Mouse (Mus musculus) macrophage (primary cell): ENCODE measurements around the gene Dgkh. TPM values are rescaled to one million over a fixed set of nuclear protein-coding genes. Genes with fewer than 3 reads are reported as not detected.

Experiments used
- H3K27ac ChIP-seq: fragments of 350-480 bp; formaldehyde crosslinking; 2 replicates; pipeline ENCODE4 v1.9.0; 2021
- H3K36me3 ChIP-seq: fragments of 350-480 bp; formaldehyde crosslinking; 2 replicates; pipeline ENCODE4 v1.9.0; 2021; ENCODE audit errors: inconsistent target
- H3K4me3 ChIP-seq: fragments of 350-480 bp; formaldehyde crosslinking; 2 replicates; pipeline ENCODE4 v1.9.0; 2021; ENCODE audit errors: inconsistent target
- H3K79me2 ChIP-seq: fragments of 350-480 bp; formaldehyde crosslinking; 2 replicates; pipeline ENCODE4 v1.9.0; 2021; ENCODE audit errors: inconsistent target
- WGBS: methylation state at CpG from one replicate; pipeline ENCODE4 v1.1.7; 2026; ENCODE audit warnings: inconsistent platforms; ENCODE audit not compliant: missing documents; 5-methylcytosine and 5-hydroxymethylcytosine counted together
- polyA plus RNA-seq: library from polyadenylated mRNA; stranded (reverse); fragments of 250-400 nt; gene quantifications from 3 replicates; pipeline ENCODE4 v1.2.4, GENCODE M21; 2018; ENCODE audit warnings: inconsistent platforms

Gene Dgkh
- polyA plus RNA-seq, 1 experiment from 2014 or later = 2.1 TPM

GRCm38 (mm10) chr14:78702048-78702447 lies 30.5 kb downstream of the Dgkh start:
- Histone ChIP-seq H3K36me3 (no peaks in the 10 kb centered on the region), H3K79me2 (no peaks in the 10 kb centered on the region), H3K27ac (no peak overlapping the region), H3K4me3 (no peak overlapping the region)
- WGBS = 89% methylated on average over 4 of the region's 4 CpGs

GRCm38 (mm10) chr14:78701501-78701900 lies 31.1 kb downstream of the Dgkh start:
- Histone ChIP-seq H3K36me3 (no peaks in the 10 kb centered on the region), H3K27ac (no peak overlapping the region), H3K4me3 (no peak overlapping the region), H3K79me2 (no peaks in the 10 kb centered on the region)
- WGBS = 81% methylated on average over 8 of the region's 8 CpGs

GRCm38 (mm10) chr14:78701087-78701486 lies 31.5 kb downstream of the Dgkh start:
- Histone ChIP-seq H3K4me3 (no peak overlapping the region), H3K36me3 (no peaks in the 10 kb centered on the region), H3K79me2 (no peaks in the 10 kb centered on the region), H3K27ac (no peak overlapping the region)
- WGBS = 43% methylated on average over 9 of the region's 9 CpGs

- H3K79me2 ChIP-seq = no peaks in the 10 kb centered on the region
- 100% methylated on average over 3 of the region's 3 CpGs for WGBS
- no peaks in the 10 kb centered on the region for H3K36me3 ChIP-seq
- no peak overlapping the region for H3K4me3 ChIP-seq
- no peak overlapping the region for H3K27ac ChIP-seq
These were observed 32.9 kb downstream of the Dgkh start for GRCm38 (mm10) chr14:78699634-78700033.

- no peak overlapping the region for H3K27ac ChIP-seq
- 76% methylated on average over 5 of the region's 5 CpGs for WGBS
- H3K79me2 ChIP-seq = no peaks in the 10 kb centered on the region
- no peak overlapping the region for H3K4me3 ChIP-seq
- H3K36me3 ChIP-seq = no peaks in the 10 kb centered on the region
These were observed 33.4 kb downstream of the Dgkh start for GRCm38 (mm10) chr14:78699196-78699595.

GRCm38 (mm10) chr14:78694121-78694520 lies 38.5 kb downstream of the Dgkh start:
- Histone ChIP-seq H3K4me3 (no peak overlapping the region), H3K27ac (no peak overlapping the region), H3K79me2 (no peaks in the 10 kb centered on the region), H3K36me3 (no peaks in the 10 kb centered on the region)
- 83% methylated on average over 8 of the region's 8 CpGs for WGBS

- Histone ChIP-seq H3K27ac (no peak overlapping the region), H3K36me3 (no peaks in the 10 kb centered on the region), H3K4me3 (no peak overlapping the region), H3K79me2 (no peaks in the 10 kb centered on the region)
- 49% methylated on average over 4 of the region's 4 CpGs for WGBS
These were observed 40.0 kb downstream of the Dgkh start for GRCm38 (mm10) chr14:78692602-78693001.

- no peak overlapping the region for H3K27ac ChIP-seq
- 46% methylated on average over 5 of the region's 5 CpGs for WGBS
- H3K36me3 ChIP-seq = no peaks in the 10 kb centered on the region
- no peaks in the 10 kb centered on the region for H3K79me2 ChIP-seq
- H3K4me3 ChIP-seq = no peak overlapping the region
These were observed 40.6 kb downstream of the Dgkh start for GRCm38 (mm10) chr14:78691926-78692487.

- WGBS = 86% methylated on average over 1 of the region's 1 CpGs
These were observed 41.7 kb downstream of the Dgkh start for GRCm38 (mm10) chr14:78690883-78691282.

GRCm38 (mm10) chr14:78690387-78690786 lies 42.2 kb downstream of the Dgkh start:
- Histone ChIP-seq H3K27ac (no peak overlapping the region), H3K4me3 (no peak overlapping the region), H3K79me2 (no peaks in the 10 kb centered on the region), H3K36me3 (no peaks in the 10 kb centered on the region)
- 82% methylated on average over 4 of the region's 4 CpGs for WGBS

More at GRCm38 (mm10) chr14:78690883-78691282, 41.7 kb downstream of the Dgkh start:
- no peaks in the 10 kb centered on the region for H3K36me3 ChIP-seq
- H3K4me3 ChIP-seq = no peak overlapping the region
- no peaks in the 10 kb centered on the region for H3K79me2 ChIP-seq
- no peak overlapping the region for H3K27ac ChIP-seq

GRCm38 (mm10) chr14:78689950-78690349 lies 42.6 kb downstream of the Dgkh start:
- no peaks in the 10 kb centered on the region for H3K36me3 ChIP-seq
- 94% methylated on average over 9 of the region's 9 CpGs for WGBS
- no peak overlapping the region for H3K4me3 ChIP-seq
- no peak overlapping the region for H3K27ac ChIP-seq
- H3K79me2 ChIP-seq = no peaks in the 10 kb centered on the region

- Histone ChIP-seq H3K79me2 (no peaks in the 10 kb centered on the region), H3K27ac (no peak overlapping the region), H3K36me3 (no peaks in the 10 kb centered on the region), H3K4me3 (no peak overlapping the region)
- WGBS = 83% methylated on average over 4 of the region's 4 CpGs
These were observed 44.9 kb downstream of the Dgkh start for GRCm38 (mm10) chr14:78687716-78688115.

GRCm38 (mm10) chr14:78686701-78687100 lies 45.9 kb downstream of the Dgkh start:
- no peak overlapping the region for H3K27ac ChIP-seq
- WGBS = 95% methylated on average over 6 of the region's 6 CpGs
- H3K4me3 ChIP-seq = no peak overlapping the region
- H3K79me2 ChIP-seq = no peaks in the 10 kb centered on the region
- H3K36me3 ChIP-seq = no peaks in the 10 kb centered on the region

- H3K79me2 ChIP-seq = no peaks in the 10 kb centered on the region
- WGBS = 85% methylated on average over 4 of the region's 4 CpGs
- no peak overlapping the region for H3K27ac ChIP-seq
- no peak overlapping the region for H3K4me3 ChIP-seq
- no peaks in the 10 kb centered on the region for H3K36me3 ChIP-seq
These were observed 48.4 kb downstream of the Dgkh start for GRCm38 (mm10) chr14:78684171-78684570.

GRCm38 (mm10) chr14:78678981-78679380 lies 53.6 kb downstream of the Dgkh start:
- WGBS = 26% methylated on average over 3 of the region's 3 CpGs
- H3K27ac ChIP-seq = no peak overlapping the region
- H3K79me2 ChIP-seq = no peaks in the 10 kb centered on the region
- no peaks in the 10 kb centered on the region for H3K36me3 ChIP-seq
- no peak overlapping the region for H3K4me3 ChIP-seq
